Mouse (Mus musculus): ENCODE results near the gene Rnf144b. TPM values are rescaled to one million over a fixed set of nuclear protein-coding genes. Genes with fewer than 3 reads are reported as not detected.

The Rnf144b gene
- 1.2 and 1.8 TPM in 2 replicates for polyA plus RNA-seq (2014; fragmentation: Nextera tagmentation; extraction: Ambion mirVana)

DNA sequence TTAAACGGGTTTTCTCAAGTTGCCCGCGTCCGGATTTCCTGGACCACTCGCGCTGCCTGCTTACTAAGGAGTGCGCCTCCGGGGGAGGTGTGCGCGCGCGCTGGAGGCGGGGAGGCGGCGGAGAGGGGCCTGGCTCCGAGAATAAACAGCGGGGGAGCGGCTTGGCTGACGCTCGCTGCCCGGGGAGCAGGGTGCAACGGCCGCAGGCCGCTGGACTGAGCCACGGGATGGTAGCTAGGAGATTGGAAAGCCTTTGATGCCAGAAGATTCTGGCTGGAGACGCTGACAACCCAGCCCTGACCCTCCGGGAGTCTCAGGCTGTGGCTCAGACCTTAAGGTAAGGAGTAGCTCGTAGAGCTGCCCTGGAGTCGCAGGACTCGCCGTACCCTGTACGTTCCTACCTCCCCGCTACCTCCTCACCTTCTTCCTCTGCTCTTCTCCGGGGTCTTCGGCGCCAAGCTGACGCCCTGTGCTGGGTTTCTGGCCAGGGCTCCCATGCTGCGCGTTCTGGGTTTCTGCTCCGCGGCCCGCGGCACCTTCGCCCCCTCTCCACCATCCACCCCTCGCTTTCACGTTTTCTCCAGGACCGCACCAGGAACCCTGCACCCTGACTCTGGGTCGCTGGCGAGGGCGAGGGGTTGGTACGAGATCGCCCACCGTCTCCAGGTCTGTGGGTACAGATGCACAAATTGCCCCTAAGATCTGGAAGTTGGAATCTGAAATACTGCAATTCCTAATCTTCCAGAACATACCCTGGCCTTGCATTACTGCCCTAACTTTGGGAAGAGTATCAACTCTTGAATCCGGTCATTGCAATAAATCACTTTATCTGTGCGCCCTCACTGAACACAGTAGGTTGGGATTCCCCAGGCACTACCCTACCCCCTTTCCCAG lies at the start of gene Rnf144b:
TSS of gene Rnf144b (plus strand) at position 120 of the 894 bp plus-strand sequence.
- peak within 1 kb of the TSS; percentile 98 for H3K4me2 ChIP-seq (ENCODE audit: low read length)
- WGBS, result 2% methylated on average over 52 of the region's 55 CpGs
- peaks cover 12% of the 10 kb centered on the region for H3K27me3 ChIP-seq (replicated peaks; ENCODE audit: control insufficient read depth, insufficient read depth, low read length)

DNA sequence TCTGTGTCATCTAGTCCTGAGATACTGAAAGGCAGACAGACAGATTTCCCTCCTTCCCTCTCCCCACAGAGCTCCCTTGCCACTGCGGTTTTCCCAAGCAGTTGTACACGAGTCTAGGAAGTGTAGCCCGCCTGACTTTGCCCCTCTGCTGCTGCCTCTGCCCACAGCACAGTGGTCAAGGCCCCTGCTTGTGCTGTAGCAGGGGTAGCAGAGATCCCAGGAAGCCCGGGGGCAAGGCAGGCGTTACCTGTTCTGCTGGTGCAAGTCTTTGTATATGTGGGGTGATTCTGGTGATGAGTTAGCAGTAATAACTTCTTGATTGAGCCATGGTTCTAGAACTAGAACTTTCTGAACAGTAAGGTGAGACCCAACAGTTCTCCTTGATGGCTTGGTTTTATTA lies 46.3 kb upstream of the Rnf144b start:
- H3K4me3 ChIP-seq (ENCODE audit: low read depth, low read length), result no peak overlapping the region
- peaks cover 44% of the 10 kb centered on the region for H3K36me3 ChIP-seq (ENCODE audit: control insufficient read depth, insufficient read depth, low read length)
- DNase-seq (ENCODE audit: low spot score), result no peak
- no peak for ATAC-seq (replicated peaks; ENCODE audit: low FRiP score, low TSS enrichment, low read depth)
- WGBS, result 79% methylated on average over 5 of the region's 5 CpGs
- H3K27ac ChIP-seq (ENCODE audit: low read depth), result no peak overlapping the region
- no peak overlapping the region for H3K4me2 ChIP-seq (ENCODE audit: low read length)
- H3K27me3 ChIP-seq (replicated peaks; ENCODE audit: control insufficient read depth, insufficient read depth, low read length), result no peaks in the 10 kb centered on the region
- no peaks in the 10 kb centered on the region for H3K9me3 ChIP-seq (ENCODE audit: control insufficient read depth, low read length)
- H3K9ac ChIP-seq (ENCODE audit: low read length), result no peak overlapping the region
- no peaks in the 10 kb centered on the region for H3K4me1 ChIP-seq (replicated peaks; ENCODE audit: control insufficient read depth, insufficient read depth, low read length)

More for the DNA sequence above, at the start of gene Rnf144b:
- peak within 1 kb of the TSS; percentile 46 for H3K4me3 ChIP-seq (ENCODE audit: low read depth, low read length)
- H3K36me3 ChIP-seq (ENCODE audit: control insufficient read depth, insufficient read depth, low read length), result no peaks in the 10 kb centered on the region
- H3K9ac ChIP-seq (ENCODE audit: low read length), result peak within 1 kb of the TSS; percentile 34
- no peak within 1 kb of the TSS for H3K27ac ChIP-seq (ENCODE audit: low read depth)
- no peaks in the 10 kb centered on the region for H3K9me3 ChIP-seq (ENCODE audit: control insufficient read depth, low read length)
- peak; percentile 74 for DNase-seq (ENCODE audit: low spot score)
- no peak for ATAC-seq (replicated peaks; ENCODE audit: low FRiP score, low TSS enrichment, low read depth)
- 0 out of 2 replicates have a peak, but pooled peaks cover 7% of the 10 kb centered on the region for H3K4me1 ChIP-seq (replicated peaks; ENCODE audit: control insufficient read depth, insufficient read depth, low read length)

DNA sequence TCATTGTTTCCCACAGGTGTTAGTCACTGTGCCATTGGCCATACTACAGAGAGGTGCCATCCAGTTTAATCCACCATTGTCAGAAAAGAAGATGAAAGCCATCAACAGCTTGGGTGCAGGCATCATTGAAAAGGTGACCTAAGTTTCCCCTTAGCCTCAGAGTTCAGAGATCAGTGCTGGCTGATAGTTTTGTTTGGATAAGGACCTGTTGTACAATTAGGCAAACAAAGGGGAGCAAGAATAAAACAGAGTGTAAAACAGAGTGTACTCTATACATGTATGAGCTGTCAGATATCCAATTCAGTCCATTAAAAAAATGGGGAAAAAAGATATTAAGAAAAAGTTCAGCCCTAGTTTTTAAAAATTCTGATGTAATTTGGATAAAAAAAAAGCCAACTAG lies 45.1 kb upstream of the Rnf144b start:
- Histone ChIP-seq H3K4me2 (ENCODE audit: low read length) (no peak overlapping the region), H3K9ac (ENCODE audit: low read length) (no peak overlapping the region), H3K4me1 (replicated peaks; ENCODE audit: control insufficient read depth, insufficient read depth, low read length) (no peaks in the 10 kb centered on the region), H3K36me3 (ENCODE audit: control insufficient read depth, insufficient read depth, low read length) (peaks cover 46% of the 10 kb centered on the region), H3K27me3 (replicated peaks; ENCODE audit: control insufficient read depth, insufficient read depth, low read length) (no peaks in the 10 kb centered on the region), H3K9me3 (ENCODE audit: control insufficient read depth, low read length) (no peaks in the 10 kb centered on the region), H3K4me3 (ENCODE audit: low read depth, low read length) (no peak overlapping the region), H3K27ac (ENCODE audit: low read depth) (no peak overlapping the region)
- ATAC-seq (replicated peaks; ENCODE audit: low FRiP score, low TSS enrichment, low read depth) (peak; percentile 32; the same call in 1 of the 2 replicates), DNase-seq (ENCODE audit: low spot score) (no peak)

DNA sequence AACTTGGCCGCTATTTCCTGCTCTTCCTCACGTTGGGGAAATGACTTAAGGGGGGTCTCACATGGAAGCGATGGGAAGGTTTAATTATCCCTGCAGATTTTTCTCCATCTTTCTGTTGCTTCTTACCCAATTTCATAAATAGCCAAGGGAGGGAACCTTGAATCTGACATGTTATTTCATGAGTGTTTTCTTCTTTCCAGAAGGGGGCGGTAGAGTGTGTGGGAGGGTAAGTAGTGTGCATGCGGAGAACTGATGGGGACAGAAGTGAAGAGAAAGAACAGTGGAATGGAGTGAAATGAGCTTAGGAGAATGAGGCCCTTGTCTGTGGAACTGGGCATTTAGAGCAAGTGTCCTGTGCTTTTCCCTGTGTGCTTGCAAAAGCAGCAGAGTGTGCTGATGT lies 43.7 kb upstream of the Rnf144b start:
- no peaks in the 10 kb centered on the region for H3K4me1 ChIP-seq (replicated peaks; ENCODE audit: control insufficient read depth, insufficient read depth, low read length)
- no peak for ATAC-seq (replicated peaks; ENCODE audit: low FRiP score, low TSS enrichment, low read depth)
- no peak for DNase-seq (ENCODE audit: low spot score)
- no peak overlapping the region for H3K9ac ChIP-seq (ENCODE audit: low read length)
- H3K27ac ChIP-seq (ENCODE audit: low read depth), result no peak overlapping the region
- H3K4me2 ChIP-seq (ENCODE audit: low read length), result no peak overlapping the region
- WGBS, result 83% methylated on average over 5 of the region's 5 CpGs
- no peaks in the 10 kb centered on the region for H3K27me3 ChIP-seq (replicated peaks; ENCODE audit: control insufficient read depth, insufficient read depth, low read length)
- H3K4me3 ChIP-seq (ENCODE audit: low read depth, low read length), result no peak overlapping the region
- peaks cover 50% of the 10 kb centered on the region for H3K36me3 ChIP-seq (ENCODE audit: control insufficient read depth, insufficient read depth, low read length)
- H3K9me3 ChIP-seq (ENCODE audit: control insufficient read depth, low read length), result no peaks in the 10 kb centered on the region

DNA sequence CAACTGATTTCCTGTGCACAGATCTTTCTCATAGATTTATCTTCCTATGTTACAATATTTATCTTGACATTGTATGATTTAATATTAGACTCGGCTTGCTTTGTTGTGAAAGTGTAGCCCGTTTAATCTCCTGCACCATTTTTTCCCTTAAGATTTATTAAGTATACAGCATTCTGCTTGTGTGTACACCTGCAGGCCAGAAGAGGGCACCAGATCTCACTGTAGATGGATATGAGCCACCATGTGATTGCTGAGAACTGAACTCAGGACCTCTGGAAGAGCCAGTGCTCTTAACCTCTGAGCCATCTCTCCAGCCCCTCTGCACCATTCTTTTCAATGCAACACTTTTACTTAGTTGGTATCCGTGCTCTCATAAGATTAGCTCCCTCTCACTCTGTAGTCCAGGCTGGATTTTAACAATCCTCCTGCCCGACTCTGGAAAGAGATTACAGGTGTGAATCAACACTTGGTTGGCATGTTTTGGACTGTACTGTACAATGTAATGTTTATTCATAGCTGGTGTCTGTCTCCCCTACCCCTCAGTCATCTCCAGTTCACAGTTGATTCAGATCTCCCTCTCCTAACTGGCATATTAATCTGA lies 41.5 kb upstream of the Rnf144b start:
- Histone ChIP-seq H3K27ac (ENCODE audit: low read depth) (no peak overlapping the region), H3K27me3 (replicated peaks; ENCODE audit: control insufficient read depth, insufficient read depth, low read length) (no peaks in the 10 kb centered on the region), H3K36me3 (ENCODE audit: control insufficient read depth, insufficient read depth, low read length) (peaks cover 56% of the 10 kb centered on the region), H3K4me2 (ENCODE audit: low read length) (no peak overlapping the region), H3K9me3 (ENCODE audit: control insufficient read depth, low read length) (no peaks in the 10 kb centered on the region), H3K9ac (ENCODE audit: low read length) (no peak overlapping the region), H3K4me3 (ENCODE audit: low read depth, low read length) (no peak overlapping the region), H3K4me1 (replicated peaks; ENCODE audit: control insufficient read depth, insufficient read depth, low read length) (no peaks in the 10 kb centered on the region)
- ATAC-seq (replicated peaks; ENCODE audit: low FRiP score, low TSS enrichment, low read depth), result no peak
- 85% methylated on average over 4 of the region's 4 CpGs for WGBS
- no peak for DNase-seq (ENCODE audit: low spot score)

DNA sequence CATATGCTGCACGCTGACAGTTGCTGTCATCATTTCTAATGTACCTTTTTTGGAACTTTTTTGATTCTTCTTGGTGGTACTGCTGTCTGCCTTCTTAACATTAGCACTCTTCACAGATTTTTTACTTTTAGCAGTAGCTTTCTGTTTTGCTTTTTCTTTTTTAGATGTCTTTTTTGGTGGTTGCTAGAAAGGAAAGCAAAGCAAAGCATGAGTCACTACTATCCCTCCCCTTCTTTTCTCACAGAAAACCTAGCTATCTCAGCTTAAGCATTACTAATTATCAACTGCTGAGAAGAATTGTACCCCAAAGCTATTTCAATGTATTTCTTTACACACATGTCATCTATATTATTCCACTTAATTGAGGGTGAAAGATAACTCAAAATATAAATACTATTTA lies 34.0 kb upstream of the Rnf144b start:
- H3K36me3 ChIP-seq (ENCODE audit: control insufficient read depth, insufficient read depth, low read length), result peaks cover 88% of the 10 kb centered on the region
- 88% methylated on average over 1 of the region's 1 CpGs for WGBS
- no peak overlapping the region for H3K27ac ChIP-seq (ENCODE audit: low read depth)

DNA sequence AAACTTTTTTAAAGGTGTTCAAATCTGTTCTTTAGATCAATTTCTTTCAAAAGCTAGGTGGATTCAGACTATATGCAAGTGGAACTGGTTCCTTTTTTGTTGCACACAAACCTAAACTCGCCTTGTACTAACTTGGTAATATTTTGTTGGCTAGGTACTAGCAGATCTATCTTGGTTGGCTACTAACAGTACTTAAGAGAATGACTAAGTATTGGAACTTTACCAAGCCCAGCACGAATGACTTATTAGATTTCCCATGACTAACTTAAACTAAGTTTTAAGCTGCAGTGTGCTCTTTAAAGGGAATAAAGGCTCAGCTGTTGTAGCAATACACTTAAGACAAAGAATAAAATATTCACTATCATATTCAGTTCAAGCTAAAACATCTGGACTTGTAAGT lies 33.2 kb upstream of the Rnf144b start:
- DNase-seq (ENCODE audit: low spot score), result no peak
- Histone ChIP-seq H3K4me3 (ENCODE audit: low read depth, low read length) (no peak overlapping the region), H3K27ac (ENCODE audit: low read depth) (no peak overlapping the region), H3K9me3 (ENCODE audit: control insufficient read depth, low read length) (no peaks in the 10 kb centered on the region), H3K4me1 (replicated peaks; ENCODE audit: control insufficient read depth, insufficient read depth, low read length) (no peaks in the 10 kb centered on the region), H3K36me3 (ENCODE audit: control insufficient read depth, insufficient read depth, low read length) (peaks cover 93% of the 10 kb centered on the region), H3K9ac (ENCODE audit: low read length) (no peak overlapping the region), H3K4me2 (ENCODE audit: low read length) (no peak overlapping the region), H3K27me3 (replicated peaks; ENCODE audit: control insufficient read depth, insufficient read depth, low read length) (no peaks in the 10 kb centered on the region)
- no peak for ATAC-seq (replicated peaks; ENCODE audit: low FRiP score, low TSS enrichment, low read depth)
- WGBS, result 88% methylated on average over 2 of the region's 2 CpGs

More for the DNA sequence above, 34.0 kb upstream of the Rnf144b start:
- Histone ChIP-seq H3K4me3 (ENCODE audit: low read depth, low read length) (no peak overlapping the region), H3K4me1 (replicated peaks; ENCODE audit: control insufficient read depth, insufficient read depth, low read length) (no peaks in the 10 kb centered on the region), H3K9me3 (ENCODE audit: control insufficient read depth, low read length) (no peaks in the 10 kb centered on the region), H3K27me3 (replicated peaks; ENCODE audit: control insufficient read depth, insufficient read depth, low read length) (no peaks in the 10 kb centered on the region), H3K4me2 (ENCODE audit: low read length) (no peak overlapping the region), H3K9ac (ENCODE audit: low read length) (no peak overlapping the region)
- no peak for DNase-seq (ENCODE audit: low spot score)
- ATAC-seq (replicated peaks; ENCODE audit: low FRiP score, low TSS enrichment, low read depth), result no peak

DNA sequence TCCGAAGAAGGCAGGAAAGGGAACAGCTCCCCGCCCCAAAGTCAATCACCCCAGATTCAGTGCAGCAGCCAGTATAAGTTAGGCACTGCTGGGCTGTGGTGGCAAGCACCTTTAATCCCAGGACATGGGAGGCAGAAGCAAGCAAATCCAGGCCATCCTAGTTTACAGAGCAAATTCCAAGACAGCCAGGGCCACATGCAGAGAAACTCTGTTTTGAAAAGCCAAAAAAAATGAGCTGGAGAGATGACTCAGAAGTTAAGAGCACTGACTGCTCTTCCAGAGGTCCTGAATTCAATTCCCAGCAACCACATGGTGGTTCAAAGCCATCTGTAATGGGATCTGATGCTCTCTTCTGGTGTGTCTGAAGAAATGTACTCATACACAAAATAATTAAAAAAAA lies 28.7 kb upstream of the Rnf144b start:
- no peak overlapping the region for H3K27ac ChIP-seq (ENCODE audit: low read depth)
- H3K4me1 ChIP-seq (replicated peaks; ENCODE audit: control insufficient read depth, insufficient read depth, low read length), result no peaks in the 10 kb centered on the region
- H3K36me3 ChIP-seq (ENCODE audit: control insufficient read depth, insufficient read depth, low read length), result peaks cover 96% of the 10 kb centered on the region
- no peaks in the 10 kb centered on the region for H3K27me3 ChIP-seq (replicated peaks; ENCODE audit: control insufficient read depth, insufficient read depth, low read length)
- no peak overlapping the region for H3K9ac ChIP-seq (ENCODE audit: low read length)
- H3K4me3 ChIP-seq (ENCODE audit: low read depth, low read length), result no peak overlapping the region
- H3K4me2 ChIP-seq (ENCODE audit: low read length), result no peak overlapping the region
- ATAC-seq (replicated peaks; ENCODE audit: low FRiP score, low TSS enrichment, low read depth) (no peak), DNase-seq (ENCODE audit: low spot score) (peak; percentile 18)
- H3K9me3 ChIP-seq (ENCODE audit: control insufficient read depth, low read length), result no peaks in the 10 kb centered on the region
- WGBS, result 94% methylated on average over 2 of the region's 2 CpGs

Measured in intestine, embryonic 14.5 days (tissue).